Mouse (Mus musculus) CH12.LX (cell line): ENCODE data around the gene Lipt2. TPM values are rescaled to one million over a fixed set of nuclear protein-coding genes. Genes with fewer than 3 reads are reported as not detected.

Experiments
- DNase-seq: peaks from one replicate; pipeline ENCODE4 v3.0.0-alpha.2; 2013; ENCODE audit errors: extremely low read depth
- H3K27ac ChIP-seq: 2 replicates; pipeline ENCODE4 v1.5.1; 2012; ENCODE audit warnings: low read depth, mild to moderate bottlenecking, control low read depth, moderate library complexity; ENCODE audit not compliant: insufficient read depth
- H3K27me3 ChIP-seq: replicated peaks from 2 replicates; pipeline ENCODE3; 2012; ENCODE audit warnings: inconsistent platforms
- H3K36me3 ChIP-seq, 2 experiments: replicated peaks in 1 of 2; 2 replicates each; pipeline versions ENCODE3 to v1.6.1; 2012; ENCODE audit warnings: inconsistent platforms in 1 of 2, low read length in 1 of 2, mild to moderate bottlenecking in 1 of 2, mixed read lengths in 1 of 2, moderate library complexity in 1 of 2; ENCODE audit not compliant: control insufficient read depth in 1 of 2, insufficient read depth in 1 of 2
- H3K4me1 ChIP-seq, 2 experiments: 2 replicates each; pipeline ENCODE4 v1.6.1; 2012; ENCODE audit warnings: inconsistent platforms in 1 of 2, moderate library complexity in 1 of 2; ENCODE audit not compliant: insufficient read depth in 2 of 2, control insufficient read depth in 1 of 2
- H3K4me2 ChIP-seq: 2 replicates; pipeline ENCODE4 v1.6.1; 2012; ENCODE audit warnings: low read depth, mild to moderate bottlenecking, control low read depth; ENCODE audit not compliant: poor library complexity, insufficient read depth, severe bottlenecking
- H3K4me3 ChIP-seq, 3 experiments: fragments of 150-350 bp in 1 of 3; sonication (generic) in 1 of 3; replicated peaks in 1 of 3; 2 replicates each; pipeline versions ENCODE3 to v1.5.1; 2011 to 2012; ENCODE audit warnings: low read depth in 2 of 3, low read length in 2 of 3, mild to moderate bottlenecking in 2 of 3, moderate library complexity in 2 of 3, control low read depth in 1 of 3, improper control_type of control experiment in 1 of 3, inconsistent platforms in 1 of 3, mixed read lengths in 1 of 3; ENCODE audit not compliant: poor library complexity in 1 of 3
- H3K79me2 ChIP-seq: replicated peaks from 2 replicates; pipeline ENCODE4 v1.6.1; 2012; ENCODE audit warnings: mild to moderate bottlenecking, moderate library complexity; ENCODE audit not compliant: control insufficient read depth, poor library complexity, insufficient read depth, severe bottlenecking; ENCODE audit errors: extremely low read depth
- H3K9ac ChIP-seq: 2 replicates; pipeline ENCODE4 v1.6.1; 2012; ENCODE audit warnings: low read depth, mild to moderate bottlenecking, control low read depth, moderate library complexity; ENCODE audit not compliant: insufficient read depth
- H3K9me3 ChIP-seq: replicated peaks from 2 replicates; pipeline ENCODE3; 2012; ENCODE audit warnings: low read length, inconsistent platforms, mixed read lengths
- BHLHE40 ChIP-seq: IDR thresholded peaks from 2 replicates; pipeline ENCODE4 v1.6.1; 2011; ENCODE audit warnings: mild to moderate bottlenecking, low read depth, low read length, improper control_type of control experiment
- CHD1 ChIP-seq: IDR thresholded peaks from 2 replicates; pipeline ENCODE4 v1.6.1; 2012; ENCODE audit warnings: low read depth, low read length, improper control_type of control experiment, inconsistent platforms
- ELF1 ChIP-seq: IDR thresholded peaks from 2 replicates; pipeline ENCODE4 v1.6.1; 2014; ENCODE audit warnings: low read depth, mild to moderate bottlenecking, inconsistent platforms, low read length, improper control_type of control experiment
- EP300 ChIP-seq: IDR thresholded peaks from 2 replicates; pipeline ENCODE4 v1.6.1; 2011; ENCODE audit warnings: low read length, improper control_type of control experiment
- ETS1 ChIP-seq: conservative IDR thresholded peaks from 2 replicates; pipeline ENCODE4 v1.6.1; 2012; ENCODE audit warnings: low read depth, mild to moderate bottlenecking, inconsistent platforms, low read length, improper control_type of control experiment, moderate library complexity
- GABPA ChIP-seq: IDR thresholded peaks from 2 replicates; pipeline ENCODE4 v1.6.1; 2012; ENCODE audit warnings: low read depth, low read length, improper control_type of control experiment, inconsistent platforms; ENCODE audit not compliant: insufficient replicate concordance
- IRF4 ChIP-seq: IDR thresholded peaks from 2 replicates; pipeline ENCODE4 v1.6.1; 2014; ENCODE audit warnings: low read depth, mild to moderate bottlenecking, inconsistent platforms, low read length, improper control_type of control experiment
- JUND ChIP-seq: conservative IDR thresholded peaks from 2 replicates; pipeline ENCODE4 v1.6.1; 2011; ENCODE audit warnings: low read depth, low read length, improper control_type of control experiment
- KAT2A ChIP-seq: IDR thresholded peaks from 2 replicates; pipeline ENCODE4 v1.6.1; 2012; ENCODE audit warnings: low read length, improper control_type of control experiment, inconsistent platforms; ENCODE audit not compliant: insufficient replicate concordance
- MAFK ChIP-seq: IDR thresholded peaks from 2 replicates; pipeline ENCODE4 v1.6.1; 2011; ENCODE audit warnings: low read length, improper control_type of control experiment; ENCODE audit not compliant: insufficient replicate concordance
- MAX ChIP-seq: IDR thresholded peaks from 2 replicates; pipeline ENCODE4 v1.6.1; 2011; ENCODE audit warnings: low read length, improper control_type of control experiment
- MAZ ChIP-seq: IDR thresholded peaks from 2 replicates; pipeline ENCODE4 v1.6.1; 2012; ENCODE audit warnings: low read depth, mild to moderate bottlenecking, inconsistent platforms, low read length, improper control_type of control experiment, moderate library complexity
- MEF2A ChIP-seq: IDR thresholded peaks from 2 replicates; pipeline ENCODE4 v1.6.1; 2014; ENCODE audit warnings: low read depth, mild to moderate bottlenecking, inconsistent platforms, low read length, improper control_type of control experiment, borderline replicate concordance
- MXI1 ChIP-seq: IDR thresholded peaks from 2 replicates; pipeline ENCODE4 v1.6.1; 2011; ENCODE audit warnings: mild to moderate bottlenecking, low read depth, low read length, improper control_type of control experiment
- MYC ChIP-seq: IDR thresholded peaks from 2 replicates; pipeline ENCODE4 v1.6.1; 2011; ENCODE audit warnings: low read depth, mild to moderate bottlenecking, improper control_type of control experiment, low read length
- NELFE ChIP-seq: IDR thresholded peaks from 2 replicates; pipeline ENCODE4 v1.6.1; 2011; ENCODE audit warnings: low read depth, low read length, improper control_type of control experiment
- NRF1 ChIP-seq: IDR thresholded peaks from 2 replicates; pipeline ENCODE4 v1.6.1; 2014; ENCODE audit warnings: low read depth, mild to moderate bottlenecking, inconsistent platforms, low read length, improper control_type of control experiment, moderate library complexity
- POLR2A ChIP-seq: IDR thresholded peaks from 2 replicates; pipeline ENCODE4 v1.6.1; 2011; ENCODE audit warnings: low read depth, mild to moderate bottlenecking, improper control_type of control experiment, low read length
- POLR2AphosphoS2 ChIP-seq: IDR thresholded peaks from 2 replicates; pipeline ENCODE4 v1.6.1; 2011; ENCODE audit warnings: low read depth, low read length, improper control_type of control experiment
- RAD21 ChIP-seq: IDR thresholded peaks from 2 replicates; pipeline ENCODE4 v1.6.1; 2011; ENCODE audit warnings: low read depth, mild to moderate bottlenecking, low read length, improper control_type of control experiment, moderate library complexity
- SIN3A ChIP-seq: IDR thresholded peaks from 2 replicates; pipeline ENCODE4 v1.6.1; 2012; ENCODE audit warnings: low read length, improper control_type of control experiment, inconsistent platforms
- SMC3 ChIP-seq: IDR thresholded peaks from 2 replicates; pipeline ENCODE4 v1.6.1; 2011; ENCODE audit warnings: low read depth, low read length, improper control_type of control experiment
- TBP ChIP-seq: conservative IDR thresholded peaks from 2 replicates; pipeline ENCODE4 v1.6.1; 2011; ENCODE audit warnings: low read depth, low read length, improper control_type of control experiment
- UBTF ChIP-seq: IDR thresholded peaks from 2 replicates; pipeline ENCODE4 v1.6.1; 2012; ENCODE audit warnings: low read depth, mild to moderate bottlenecking, inconsistent platforms, low read length, improper control_type of control experiment, moderate library complexity
- USF1 ChIP-seq: IDR thresholded peaks from 2 replicates; pipeline ENCODE4 v1.6.1; 2014; ENCODE audit warnings: low read depth, mild to moderate bottlenecking, inconsistent platforms, low read length, improper control_type of control experiment
- USF2 ChIP-seq: conservative IDR thresholded peaks from 2 replicates; pipeline ENCODE4 v1.6.1; 2011; ENCODE audit warnings: low read depth, low read length, improper control_type of control experiment
- ZNF384 ChIP-seq: IDR thresholded peaks from 2 replicates; pipeline ENCODE4 v1.6.1; 2012; ENCODE audit warnings: low read depth, low read length, improper control_type of control experiment, inconsistent platforms
- dilution Hi-C: fragments of 300-500 bp; cut with MboI; formaldehyde crosslinking; loops from 2 replicates; pipeline ENCODE4 v1.14.3; 2020; ENCODE audit warnings: low sequenced_read_pairs; ENCODE audit not compliant: extremely low pct_unique_long_range_greater_than_20kb, extremely low pct_ligation_motif_present
- in situ Hi-C: fragments of 300-500 bp; cut with MboI; formaldehyde crosslinking; loops from 3 replicates; pipeline ENCODE4 v1.14.3; 2019; ENCODE audit warnings: low sequenced_read_pairs, low pct_ligation_motif_present, low pct_unique_long_range_greater_than_20kb, mixed read lengths
- polyA plus RNA-seq: library from polyadenylated mRNA; unstranded; fragments of >175 nt; gene quantifications from 2 replicates; pipeline ENCODE4 v1.2.1, GENCODE M21; 2012; ENCODE audit warnings: low read depth; ENCODE audit not compliant: insufficient read length
- total RNA-seq, 2 experiments: library from RNA; depleted of rRNA; stranded (reverse); fragments of 300-350 nt in 1 of 2; fragments of >200 nt in 1 of 2; gene quantifications; 2 replicates each; pipeline ENCODE4 v1.2.3; 2012 to 2014

Lipt2 gene
- total and polyA plus RNA-seq, 3 experiments = 5.3 to 15.4 (median 10.3) TPM

GRCm38 (mm10) chr7:100160006-100160405, 929 bp downstream of the Lipt2 start:
- Histone ChIP-seq H3K36me3 (peaks cover 0 to 3% of the 10 kb centered on the region in 2 experiments), H3K9ac (0 out of 2 replicates have a peak overlapping the region, but pooled peaks have one; percentile 25), H3K4me3 (peak overlapping the region; percentile 37 to 93 (median 89)), H3K79me2 (no peaks in the 10 kb centered on the region), H3K27ac (no peak overlapping the region), H3K4me1 (peaks cover 6 to 7% of the 10 kb centered on the region in 2 experiments), H3K4me2 (peak overlapping the region; percentile 68), H3K27me3 (no peaks in the 10 kb centered on the region), H3K9me3 (no peaks in the 10 kb centered on the region)
- no peak for TF ChIP-seq KAT2A
- dilution Hi-C loops (no loop called here), in situ Hi-C loops (no loop called here)
- peak; percentile 3 for DNase-seq

- dilution Hi-C loops = no loop called here
Observed at GRCm38 (mm10) chr7:100163506-100163905, 4.4 kb downstream of the Lipt2 start.

GRCm38 (mm10) chr7:100168654-100169053, 9.6 kb downstream of the Lipt2 start:
- dilution Hi-C loops (no loop called here), in situ Hi-C loops (no loop called here)
- no peak overlapping the region for H3K4me3 ChIP-seq
- H3K79me2 ChIP-seq = no peaks in the 10 kb centered on the region
- no peaks in the 10 kb centered on the region for H3K36me3 ChIP-seq
- H3K27me3 ChIP-seq = no peaks in the 10 kb centered on the region
- H3K9ac ChIP-seq = no peak overlapping the region
- H3K27ac ChIP-seq = no peak overlapping the region
- H3K4me2 ChIP-seq = no peak overlapping the region
- H3K4me1 ChIP-seq = peaks cover 0 to 3% of the 10 kb centered on the region in 2 experiments; a peak in 2 of 4 replicates
- no peaks in the 10 kb centered on the region for H3K9me3 ChIP-seq
- no peak for DNase-seq
- TF ChIP-seq NRF1 = no peak
- no peak for TF ChIP-seq ZNF384
- no peak for TF ChIP-seq MXI1
- TF ChIP-seq USF1 = no peak
- TF ChIP-seq GABPA = no peak
- no peak for TF ChIP-seq ETS1
- TF ChIP-seq ELF1 = no peak
- no peak for TF ChIP-seq MAFK
- no peak for TF ChIP-seq CHD1
- TF ChIP-seq SIN3A = no peak
- TF ChIP-seq EP300 = no peak
- no peak for TF ChIP-seq POLR2AphosphoS2
- no peak for TF ChIP-seq MAX
- TF ChIP-seq SMC3 = no peak
- no peak for TF ChIP-seq USF2
- TF ChIP-seq MAZ = no peak
- TF ChIP-seq UBTF = no peak

More at GRCm38 (mm10) chr7:100163506-100163905, 4.4 kb downstream of the Lipt2 start:
- no peak overlapping the region for H3K9ac ChIP-seq
- H3K4me3 ChIP-seq = no peak overlapping the region
- no peak overlapping the region for H3K4me2 ChIP-seq
- no peak for DNase-seq
- H3K36me3 ChIP-seq = peaks cover 0 to 3% of the 10 kb centered on the region in 2 experiments
- H3K9me3 ChIP-seq = no peaks in the 10 kb centered on the region
- no peaks in the 10 kb centered on the region for H3K27me3 ChIP-seq
- H3K4me1 ChIP-seq = peaks cover 4 to 7% of the 10 kb centered on the region in 2 experiments
- H3K79me2 ChIP-seq = no peaks in the 10 kb centered on the region
- TF ChIP-seq MAZ = no peak
- TF ChIP-seq JUND = no peak
- TF ChIP-seq POLR2A = no peak
- TF ChIP-seq MAFK = no peak
- TF ChIP-seq NELFE = no peak
- no peak for TF ChIP-seq TBP
- TF ChIP-seq MEF2A = no peak
- no peak for TF ChIP-seq ZNF384
- no peak for TF ChIP-seq MAX
- no peak for TF ChIP-seq KAT2A
- TF ChIP-seq EP300 = no peak
- no peak for TF ChIP-seq RAD21
- TF ChIP-seq GABPA = no peak
- no peak for TF ChIP-seq BHLHE40
- no peak for TF ChIP-seq POLR2AphosphoS2
- TF ChIP-seq SIN3A = no peak
- TF ChIP-seq MYC = no peak
- no peak for TF ChIP-seq IRF4
- in situ Hi-C loops = no loop called here
- H3K27ac ChIP-seq = no peak overlapping the region
